Mouse (Mus musculus) thymus, adult 2 months (tissue): Measurements from ENCODE around the gene Pus3.

ENCODE experiments used
- CTCF ChIP-seq: fragments of 200-500 bp; IDR thresholded peaks from 2 replicates; pipeline ENCODE4 v1.5.1; 2012; ENCODE audit warnings: mild to moderate bottlenecking, control low read depth, low read length, moderate library complexity, borderline replicate concordance; ENCODE audit not compliant: control insufficient read depth, poor library complexity, insufficient read depth; ENCODE audit errors: extremely low read depth
- POLR2A ChIP-seq: fragments of 200-500 bp; IDR thresholded peaks from 2 replicates; pipeline ENCODE4 v1.6.1; 2012; ENCODE audit warnings: mild to moderate bottlenecking, low read length, control low read depth, moderate library complexity; ENCODE audit not compliant: control insufficient read depth, poor library complexity, insufficient read depth; ENCODE audit errors: extremely low read depth

DNA sequence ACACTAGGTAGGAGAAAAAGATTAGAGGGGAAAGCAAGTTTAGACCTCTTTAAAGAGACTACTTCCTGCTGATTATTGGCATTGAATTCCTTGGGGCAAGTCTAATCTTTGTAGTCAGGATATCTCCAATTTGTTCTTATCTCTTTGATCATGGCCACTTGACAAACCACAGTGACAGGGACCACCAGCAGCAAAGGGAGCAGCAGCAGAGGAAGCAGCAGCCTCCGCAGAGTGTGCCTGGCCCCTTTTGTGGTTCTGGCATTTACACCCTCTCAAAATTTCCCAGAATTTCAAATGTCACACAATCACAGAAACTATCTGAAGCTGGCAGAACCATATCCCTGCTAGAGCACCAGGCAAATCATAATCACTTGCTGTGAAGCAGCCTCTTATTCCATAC is 29.3 kb downstream of the Pus3 start:
- TF ChIP-seq CTCF (no peak), POLR2A (no peak)
